Mouse (Mus musculus) liver, postnatal 0 days (tissue): ENCODE measurements around the gene Osbpl7. TPM values are rescaled to one million over a fixed set of nuclear protein-coding genes. Genes with fewer than 3 reads are reported as not detected.

ENCODE experiments used
- ATAC-seq: fragments of 200-750 bp; cut with Nextera tagmentation; 2 replicates; pipeline ENCODE4 v1.8.0; 2017; ENCODE audit warnings: mild to moderate bottlenecking, moderate library complexity
- DNase-seq: peaks from one replicate; pipeline ENCODE4 v3.0.0-alpha.2; 2016
- H3K27ac ChIP-seq: fragments of 300-500 bp; sonication (generic); 2 replicates; pipeline ENCODE4 v1.5.1; 2014; ENCODE audit warnings: antibody characterized with exemption, moderate library complexity, mild to moderate bottlenecking, low read depth
- H3K27me3 ChIP-seq: fragments of 300-500 bp; sonication (generic); 2 replicates; pipeline ENCODE4 v1.6.1; 2014; ENCODE audit warnings: low read length, control low read depth, mixed read lengths; ENCODE audit not compliant: insufficient read depth
- H3K36me3 ChIP-seq: fragments of 300-500 bp; sonication (generic); replicated peaks from 2 replicates; pipeline ENCODE4 v1.6.1; 2014; ENCODE audit warnings: mild to moderate bottlenecking, control low read depth, low read length, moderate library complexity, mixed read lengths; ENCODE audit not compliant: insufficient read depth
- H3K4me1 ChIP-seq: fragments of 300-500 bp; sonication (generic); 2 replicates; pipeline ENCODE4 v1.6.1; 2014; ENCODE audit warnings: antibody characterized with exemption, mild to moderate bottlenecking, control low read depth; ENCODE audit not compliant: insufficient read depth
- H3K4me2 ChIP-seq: fragments of 300-500 bp; sonication (generic); 2 replicates; pipeline ENCODE4 v1.6.1; 2014; ENCODE audit warnings: low read depth, mild to moderate bottlenecking, low read length, moderate library complexity, mixed read lengths
- H3K4me3 ChIP-seq: fragments of 300-500 bp; sonication (generic); 2 replicates; pipeline ENCODE4 v1.5.1; 2014; ENCODE audit warnings: low read depth, low read length
- H3K9ac ChIP-seq: fragments of 300-500 bp; sonication (generic); replicated peaks from 2 replicates; pipeline ENCODE4 v1.6.1; 2014; ENCODE audit warnings: mild to moderate bottlenecking, moderate library complexity
- H3K9me3 ChIP-seq: fragments of 300-500 bp; sonication (generic); 2 replicates; pipeline ENCODE4 v1.6.1; 2016; ENCODE audit warnings: mild to moderate bottlenecking, control low read depth, low read length, mixed read lengths
- CTCF ChIP-seq: sonication (generic); IDR thresholded peaks from 2 replicates; pipeline ENCODE4 v1.5.1; 2016; ENCODE audit warnings: antibody characterized with exemption, low read depth
- EP300 ChIP-seq: IDR thresholded peaks from 2 replicates; pipeline ENCODE4 v1.6.1; 2016; ENCODE audit warnings: antibody characterized with exemption, low read depth, mild to moderate bottlenecking
- WGBS: fragments of 180-500 bp; shearing (Covaris S2); extraction: QIAGEN DNeasy Blood & Tissue Kit; methylation state at CpG from one replicate; pipeline ENCODE4 v1.1.7; 2014; ENCODE audit not compliant: insufficient replicate concordance; 5-methylcytosine and 5-hydroxymethylcytosine counted together
- microRNA-seq: library from miRNA; unstranded; fragments of <30 nt; microRNA quantifications from one replicate; pipeline ENCODE4, GENCODE M21; 2016
- polyA plus RNA-seq: library from polyadenylated mRNA; unstranded; fragments of >200 nt; fragmentation: Nextera tagmentation; extraction: Ambion mirVana; gene quantifications from 2 replicates; pipeline ENCODE4 v1.2.1, GENCODE M21; 2015

Osbpl7 gene
- polyA plus RNA-seq, 1 experiment from 2014 or later, result 1.8 TPM

DNA sequence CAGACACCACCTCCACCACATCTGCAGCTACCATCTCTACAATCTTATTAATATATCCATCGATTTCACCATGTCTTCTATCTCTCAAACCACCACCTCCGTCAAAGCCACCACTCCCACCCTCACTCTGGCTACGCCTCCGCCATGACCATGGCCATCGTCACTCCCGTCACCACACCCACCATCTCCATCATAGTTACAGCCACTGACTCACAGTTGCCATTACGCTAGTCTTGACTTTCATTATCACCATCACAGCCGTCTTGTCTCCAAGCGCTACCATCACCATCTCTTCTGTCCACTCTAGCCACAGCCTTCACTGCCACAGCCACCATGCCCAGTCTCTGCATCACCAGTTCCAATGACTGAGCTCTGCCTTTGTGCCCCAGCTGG is 53.7 kb downstream of the Osbpl7 start:
- Histone ChIP-seq H3K4me2 (no peak overlapping the region), H3K4me1 (no peaks in the 10 kb centered on the region), H3K36me3 (no peaks in the 10 kb centered on the region), H3K9ac (no peak overlapping the region), H3K4me3 (no peak overlapping the region), H3K27me3 (peaks cover 14% of the 10 kb centered on the region), H3K9me3 (no peaks in the 10 kb centered on the region), H3K27ac (no peak overlapping the region)
- ATAC-seq (no peak), DNase-seq (no peak)
- WGBS, result 81% methylated on average over 9 of the region's 9 CpGs
- TF ChIP-seq CTCF (no peak), EP300 (no peak)

DNA sequence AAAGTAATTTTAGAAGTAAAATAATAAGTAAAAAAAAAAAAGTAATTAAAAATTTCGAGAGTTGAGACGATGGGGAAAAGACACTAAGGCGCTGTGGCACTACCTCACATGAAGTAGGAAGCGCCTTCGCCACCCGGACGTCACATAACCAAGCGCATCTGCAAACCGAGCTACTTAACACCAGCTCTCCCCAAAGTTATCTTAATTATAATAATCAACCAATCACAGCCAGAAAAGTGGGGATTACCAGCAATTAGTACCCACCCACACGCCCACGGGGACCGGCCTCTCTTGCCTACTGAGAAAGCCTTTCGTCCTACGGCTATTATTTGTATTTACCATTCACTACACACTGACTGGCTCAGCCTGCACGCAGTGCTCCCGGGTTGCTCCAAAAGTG is 58.5 kb downstream of the Osbpl7 start:
- Histone ChIP-seq H3K4me1 (no peaks in the 10 kb centered on the region), H3K4me3 (no peak overlapping the region), H3K36me3 (no peaks in the 10 kb centered on the region), H3K27me3 (peaks cover 15% of the 10 kb centered on the region), H3K27ac (no peak overlapping the region), H3K9me3 (no peaks in the 10 kb centered on the region), H3K9ac (no peak overlapping the region), H3K4me2 (no peak overlapping the region)
- TF ChIP-seq EP300 (no peak), CTCF (no peak)
- DNase-seq, result no peak
- WGBS, result 79% methylated on average over 16 of the region's 16 CpGs
- ATAC-seq, result no peak

DNA sequence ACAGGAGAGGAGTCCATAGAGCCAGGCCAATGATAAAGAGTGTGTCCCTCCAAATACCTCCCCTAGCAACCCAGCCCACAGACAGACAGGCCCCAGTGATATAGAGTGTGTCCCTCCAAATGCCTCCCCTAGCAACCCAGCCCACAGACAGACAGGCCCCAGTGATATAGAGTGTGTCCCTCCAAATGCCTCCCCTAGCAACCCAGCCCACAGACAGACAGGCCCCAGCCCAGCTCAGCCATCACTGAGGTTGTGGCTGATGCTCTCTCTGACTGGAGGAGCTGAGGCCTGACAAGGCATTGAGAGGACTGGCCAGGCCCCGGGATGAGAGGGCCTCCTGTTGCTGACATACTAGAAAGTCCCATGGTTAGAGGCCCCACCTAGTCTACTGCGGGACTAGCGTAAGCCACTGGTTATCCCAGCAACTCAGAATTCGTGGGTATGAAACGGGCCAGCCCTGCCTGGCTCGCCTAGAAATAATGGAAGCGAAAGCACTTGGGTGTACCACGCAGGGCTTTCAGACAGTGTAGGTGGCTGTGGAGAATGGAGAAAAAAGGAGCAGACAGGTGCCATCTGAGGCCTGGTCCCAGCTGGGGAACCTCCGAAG is 62.2 kb downstream of the Osbpl7 start:
- Histone ChIP-seq H3K4me1 (peaks cover 8% of the 10 kb centered on the region; the same call in 1 of the 2 replicates), H3K4me3 (no peak overlapping the region), H3K27ac (no peak overlapping the region), H3K27me3 (peaks cover 40% of the 10 kb centered on the region), H3K36me3 (no peaks in the 10 kb centered on the region), H3K9ac (no peak overlapping the region), H3K4me2 (no peak overlapping the region), H3K9me3 (no peaks in the 10 kb centered on the region)
- no peak for TF ChIP-seq EP300
- no peak for TF ChIP-seq CTCF
- WGBS, result 82% methylated on average over 9 of the region's 9 CpGs
- ATAC-seq, result no peak
- no peak for DNase-seq

DNA sequence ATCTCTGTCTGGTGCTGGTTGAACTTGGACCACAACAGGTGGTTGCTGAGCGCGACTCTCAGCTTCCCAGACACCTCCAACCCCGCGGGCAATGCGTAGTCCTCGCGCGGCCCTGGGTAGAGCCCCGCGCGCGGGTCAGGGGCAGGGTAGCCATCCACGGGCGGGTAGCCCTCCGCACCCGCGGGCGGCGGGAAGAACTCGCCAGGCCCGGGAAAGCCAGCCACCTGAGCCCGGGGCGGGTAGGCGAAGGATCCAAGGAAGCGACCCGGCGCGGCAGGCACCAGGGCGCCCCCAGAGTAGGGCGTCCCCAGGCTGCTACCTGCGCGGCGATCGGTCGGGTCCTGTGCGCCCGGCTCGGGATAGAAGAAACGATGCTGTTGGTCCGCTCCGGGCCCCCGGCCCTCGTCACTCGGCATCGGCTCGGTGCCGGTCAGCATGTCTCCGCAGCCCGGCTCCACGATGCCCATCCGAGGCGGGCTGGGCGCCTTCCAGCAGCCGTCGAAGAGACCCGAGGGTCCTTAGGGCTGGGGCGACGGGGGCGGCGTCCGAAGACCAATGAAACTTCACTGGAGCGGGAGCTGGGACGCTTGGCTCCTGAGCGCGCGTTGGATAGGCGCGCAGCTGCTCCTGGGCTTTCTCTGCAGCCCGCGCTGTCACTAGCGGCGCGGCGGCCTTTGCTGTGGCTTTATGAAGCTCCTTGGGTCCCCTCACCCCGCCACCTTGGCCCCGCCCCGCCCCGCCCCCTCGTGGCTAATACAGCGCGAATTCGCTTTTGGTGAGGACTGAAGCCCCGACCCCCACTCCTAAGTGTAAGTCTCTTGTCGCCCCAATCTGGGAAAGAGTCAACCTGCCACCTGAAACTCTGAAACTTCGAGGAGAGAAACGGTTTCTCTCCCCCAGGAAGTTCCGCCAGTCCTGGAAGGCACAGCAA is 64.5 kb downstream of the Osbpl7 start, which contains the start of gene Tbx21:
TSS of gene Tbx21 (minus strand) at position 661 of the 931 bp plus-strand sequence.
- Histone ChIP-seq H3K4me1 (peaks cover 8% of the 10 kb centered on the region; the same call in 1 of the 2 replicates), H3K9ac (no peak within 1 kb of the TSS; the same call in 1 of the 2 replicates), H3K4me2 (peak within 1 kb of the TSS; percentile 65), H3K27ac (no peak within 1 kb of the TSS), H3K36me3 (no peaks in the 10 kb centered on the region), H3K9me3 (no peaks in the 10 kb centered on the region), H3K27me3 (peaks cover 45% of the 10 kb centered on the region), H3K4me3 (peak within 1 kb of the TSS; percentile 41)
- DNase-seq (no peak), ATAC-seq (no peak)
- TF ChIP-seq CTCF (no peak), EP300 (no peak)
- under 1% methylated on average over 80 of the region's 87 CpGs for WGBS

DNA sequence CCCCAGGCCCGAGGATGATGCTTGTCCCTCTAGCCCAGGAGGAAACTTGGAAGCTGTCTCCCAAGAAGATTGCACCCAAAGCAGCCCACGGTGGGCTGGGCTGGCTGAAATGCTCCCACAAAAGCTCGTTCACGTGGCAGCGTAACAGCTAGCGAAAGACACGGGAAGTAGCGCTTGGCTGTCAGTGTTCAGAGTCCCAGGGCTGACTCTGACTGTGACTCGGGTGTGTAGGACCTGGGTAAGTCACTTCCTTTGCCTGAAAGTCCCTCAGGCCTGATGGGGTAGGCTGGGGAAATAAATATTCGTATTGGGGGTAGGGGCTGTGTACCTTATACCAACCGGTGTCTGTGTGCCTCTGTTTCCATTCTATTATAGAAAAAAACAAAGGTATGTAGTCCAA is 65.4 kb downstream of the Osbpl7 start:
- Histone ChIP-seq H3K27me3 (peaks cover 45% of the 10 kb centered on the region), H3K4me2 (peak overlapping the region; percentile 65), H3K4me1 (peaks cover 8% of the 10 kb centered on the region; the same call in 1 of the 2 replicates), H3K27ac (no peak overlapping the region), H3K9me3 (no peaks in the 10 kb centered on the region), H3K4me3 (peak overlapping the region; percentile 41), H3K9ac (no peak overlapping the region), H3K36me3 (no peaks in the 10 kb centered on the region)
- TF ChIP-seq EP300 (no peak), CTCF (no peak)
- 5% methylated on average over 11 of the region's 11 CpGs for WGBS
- no peak for DNase-seq
- no peak for ATAC-seq

Small RNA genes within 50 kb of the gene (microRNA-seq; reads per million reads assigned to microRNA genes)
- gene Mir8103, result not detected

Other genes starting within 250 kb of the Osbpl7 start
- 17.6 and 22.1 TPM in 2 replicates for gene Nfe2l1, start 220.7 kb upstream of the Osbpl7 start, polyA plus RNA-seq
- 51.0 and 55.5 TPM in 2 replicates for gene Copz2, start 200.8 kb upstream of the Osbpl7 start, polyA plus RNA-seq
- gene Cdk5rap3, start 134.1 kb upstream of the Osbpl7 start, polyA plus RNA-seq, result 38.3 and 38.4 TPM in 2 replicates
- gene Prr15l, start 122.5 kb upstream of the Osbpl7 start, polyA plus RNA-seq, result 10.1 and 13.9 TPM in 2 replicates
- gene Pnpo, start 106.6 kb upstream of the Osbpl7 start, polyA plus RNA-seq, result 271 and 273 TPM in 2 replicates
- 6.8 and 7.1 TPM in 2 replicates for gene Sp2, start 67.7 kb upstream of the Osbpl7 start, polyA plus RNA-seq
- 0.06 and 0.07 TPM in 2 replicates for gene Sp6, start 37.2 kb upstream of the Osbpl7 start, polyA plus RNA-seq
- 20.6 and 21.2 TPM in 2 replicates for gene Scrn2, start 20.7 kb upstream of the Osbpl7 start, polyA plus RNA-seq
- gene Lrrc46, start 9.2 kb upstream of the Osbpl7 start, polyA plus RNA-seq, result 0.65 and 0.73 TPM in 2 replicates
- 34.1 and 34.5 TPM in 2 replicates for gene Mrpl10, start 9.1 kb upstream of the Osbpl7 start, polyA plus RNA-seq
- 0.27 and 0.37 TPM in 2 replicates for gene Tbx21, start 64.7 kb downstream of the Osbpl7 start, polyA plus RNA-seq
- 1.6 and 1.8 TPM in 2 replicates for gene Tbkbp1, start 100.9 kb downstream of the Osbpl7 start, polyA plus RNA-seq
- 12.1 and 12.3 TPM in 2 replicates for gene Kpnb1, start 137.3 kb downstream of the Osbpl7 start, polyA plus RNA-seq
- 11.3 and 16.5 TPM in 2 replicates for gene Npepps, start 230.0 kb downstream of the Osbpl7 start, polyA plus RNA-seq